9 mouse cellular contexts compared by ENCODE assay signal in genomic region chr8:57320851-57321743, GRCm38 (mm10). TPM values are rescaled to one million over a fixed set of nuclear protein-coding genes. Genes with fewer than 3 reads are reported as not detected.
DNase-seq lines count a peak whose midpoint lies in the region; ATAC-seq and TF ChIP-seq lines count a peak whose summit lies in the region.
"Had no signal": no experiment of that assay in that cellular context is flagged by ENCODE, and none has a peak within 500 bp of the region (broad histone marks: within the 10 kb centered on the region; RNA-seq: fewer than 3 reads in every experiment).

TSS of gene Hand2 (plus strand) at chr8:57320983.

- no peaks in the 10 kb centered on the region for H3K9me3 ChIP-seq in heart, embryonic 12.5 days (replicated peaks)
- H3K9me3 ChIP-seq in limb, embryonic 15.5 days, result no peaks in the 10 kb centered on the region

- peak within 1 kb of the TSS; percentile 94 for H3K4me2 ChIP-seq in heart, embryonic 12.5 days
- H3K4me2 ChIP-seq in limb, embryonic 15.5 days, result peak within 1 kb of the TSS; percentile 69

- ATAC-seq in heart, embryonic 12.5 days (ENCODE audit: insufficient number of reproducible peaks, low FRiP score), result peak; percentile 86
- ATAC-seq in limb, embryonic 15.5 days (ENCODE audit: insufficient number of reproducible peaks, low FRiP score, low TSS enrichment, low read depth), result peak; percentile 77

- peak within 1 kb of the TSS; percentile 100 for H3K9ac ChIP-seq in heart, embryonic 12.5 days
- peak within 1 kb of the TSS; percentile 84 for H3K9ac ChIP-seq in limb, embryonic 15.5 days

- TF ChIP-seq POLR2A in small intestine, adult 2 months (IDR thresholded peaks at IDR 0.05; ENCODE audit: low read depth, low read length), result no peak

- H3K36me3 ChIP-seq in heart, embryonic 12.5 days, result peaks cover 24% of the 10 kb centered on the region
- H3K36me3 ChIP-seq in limb, embryonic 15.5 days, result no peaks in the 10 kb centered on the region
- no peaks in the 10 kb centered on the region for H3K36me3 ChIP-seq in small intestine, adult 2 months (ENCODE audit: control insufficient read depth, insufficient read depth, low read length)

- no peak for TF ChIP-seq CTCF in gastrocnemius, adult 2 months (IDR thresholded peaks at IDR 0.05)
- no peak for TF ChIP-seq CTCF in small intestine, adult 2 months (IDR thresholded peaks at IDR 0.05; ENCODE audit: extremely low read depth, insufficient read length, insufficient replicate concordance, low read depth, low read length)

- intact Hi-C loops in gastrocnemius, adult 2 months (cut with DNase I), result no loop called here

- H3K27me3 ChIP-seq in heart, embryonic 12.5 days (replicated peaks), result no peaks in the 10 kb centered on the region
- H3K27me3 ChIP-seq in limb, embryonic 15.5 days, result peaks cover 57% of the 10 kb centered on the region
- H3K27me3 ChIP-seq in small intestine, adult 2 months (ENCODE audit: control insufficient read depth, insufficient read depth, low read length), result peaks cover 67% of the 10 kb centered on the region

- WGBS in heart, embryonic 12.5 days, result under 1% methylated on average over 83 of the region's 83 CpGs
- WGBS in limb, embryonic 15.5 days, result under 1% methylated on average over 62 of the region's 83 CpGs
- WGBS in small intestine, adult 2 months, result 2% methylated on average over 83 of the region's 83 CpGs

- H3K4me3 ChIP-seq in gastrocnemius, adult 2 months, result peak within 1 kb of the TSS; percentile 73
- H3K4me3 ChIP-seq in heart, embryonic 12.5 days, result peak within 1 kb of the TSS; percentile 91
- peak within 1 kb of the TSS; percentile 59 for H3K4me3 ChIP-seq in limb, embryonic 15.5 days
- peak within 1 kb of the TSS; percentile 60 for H3K4me3 ChIP-seq in small intestine, adult 2 months (ENCODE audit: low read depth, low read length)

- H3K4me1 ChIP-seq in heart, embryonic 12.5 days (replicated peaks), result peaks cover 14% of the 10 kb centered on the region
- H3K4me1 ChIP-seq in limb, embryonic 15.5 days, result peaks cover 18% of the 10 kb centered on the region
- H3K4me1 ChIP-seq in small intestine, adult 2 months (ENCODE audit: control insufficient read depth, insufficient read depth, insufficient read length, low read length), result peaks cover 10% of the 10 kb centered on the region; the same call in 1 of the 2 replicates

- peak; percentile 38 for DNase-seq in gastrocnemius, adult 2 months
- no peak for DNase-seq in gastrocnemius, postnatal 25 days
- peak; percentile 77 for DNase-seq in embryo, embryonic 10.5 days (ENCODE audit: low spot score)
- no peak for DNase-seq in right cerebral cortex, postnatal 10 days (ENCODE audit: low spot score in 2 of 2)
- no peak for DNase-seq in layer of hippocampus, adult 9-10 months (ENCODE audit: low spot score)

- H3K27ac ChIP-seq in gastrocnemius, adult 2 months, result 0 out of 2 replicates have a peak within 1 kb of the TSS, but pooled peaks have one; percentile 12
- peak within 1 kb of the TSS; percentile 98 for H3K27ac ChIP-seq in heart, embryonic 12.5 days (ENCODE audit: poor library complexity, severe bottlenecking)
- H3K27ac ChIP-seq in limb, embryonic 15.5 days, result peak within 1 kb of the TSS; percentile 90
- no peak within 1 kb of the TSS for H3K27ac ChIP-seq in small intestine, adult 2 months (ENCODE audit: insufficient read depth, low read depth, low read length)

RNA-seq across cellular contexts. Expression of gene Hand2, which starts in this region (rescaled TPM):
- total RNA-seq in gastrocnemius, adult 2 months (2021), result under 1 TPM in 1 of 2 experiments, not detected in 1; 0.08 TPM
- under 1 TPM in 1 of 2 experiments, not detected in 1; 0.21 TPM for total RNA-seq in gastrocnemius, postnatal 25 days (2021)
- polyA plus RNA-seq in heart, embryonic 12.5 days (2016; fragmentation: Nextera tagmentation; extraction: Ambion mirVana), result 18.0 and 19.4 TPM in 2 replicates
- 5.0 and 6.6 TPM in 2 replicates for polyA plus RNA-seq in limb, embryonic 15.5 days (2015; fragmentation: Nextera tagmentation; extraction: Ambion mirVana)
- polyA plus RNA-seq in small intestine, adult 2 months (2012; rRNA removed), result 5.5 and 6.5 TPM in 2 replicates
- polyA plus RNA-seq: erythroblast, embryonic 14.5 days had no signal

Comparison
In these comparisons a context has a peak if more than half of its experiments do, and no peak if none do; other contexts are left out.
1. Peak in DNase-seq, H3K4me3 ChIP-seq and H3K27ac ChIP-seq in gastrocnemius, adult 2 months; RNA of the gene not detected or under 1 TPM.